Mouse (Mus musculus) heart, adult 2 months (tissue): Measurements from ENCODE around the gene Gm17268.

Experiments used
- EP300 ChIP-seq: fragments of 200-500 bp; IDR thresholded peaks from 2 replicates; pipeline ENCODE4 v1.6.1; 2011; ENCODE audit warnings: low read depth, low read length, control low read depth; ENCODE audit not compliant: insufficient read depth
- POLR2A ChIP-seq: fragments of 200-500 bp; IDR thresholded peaks from 2 replicates; pipeline ENCODE4 v1.6.1; 2011; ENCODE audit warnings: mild to moderate bottlenecking, low read depth, low read length, control low read depth; ENCODE audit not compliant: insufficient read depth

DNA sequence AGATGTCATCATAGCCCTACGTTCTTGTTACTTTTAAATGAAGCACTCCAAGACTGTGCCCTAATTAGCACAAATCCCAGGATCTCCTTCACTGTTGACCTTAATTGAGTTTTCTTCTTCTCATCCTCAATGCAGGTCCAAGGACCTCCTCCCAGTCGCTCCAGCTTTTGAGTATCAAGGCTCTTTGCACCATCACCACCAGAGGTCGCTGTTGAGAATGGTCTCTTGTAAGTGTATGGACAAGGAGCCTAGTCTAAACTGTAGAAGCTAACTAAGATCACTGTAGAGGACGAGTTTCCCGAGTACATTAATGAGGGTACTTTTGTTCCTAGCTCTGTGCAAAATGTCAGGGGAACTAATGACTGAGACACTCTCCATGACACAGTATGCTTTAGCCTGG, 55.2 kb downstream of the Gm17268 start:
- TF ChIP-seq EP300 (no peak), POLR2A (no peak)
